Mouse (Mus musculus): Measurements from ENCODE around the gene Plpp3.

The Plpp3 gene

GRCm38 (mm10) chr4:105158651-105159530, 1.7 kb downstream of the Plpp3 start:
- DNase-seq (ENCODE audit: low read depth, low spot score), result no peak

GRCm38 (mm10) chr4:105159531-105159870, 2.4 kb downstream of the Plpp3 start:
- no peak for DNase-seq (ENCODE audit: low read depth, low spot score)

- DNase-seq (ENCODE audit: low read depth, low spot score), result no peak
Observed at GRCm38 (mm10) chr4:105160470-105160869, 3.3 kb downstream of the Plpp3 start.

GRCm38 (mm10) chr4:105162014-105162413, 4.9 kb downstream of the Plpp3 start:
- DNase-seq (ENCODE audit: low read depth, low spot score), result no peak

GRCm38 (mm10) chr4:105162676-105163075, 5.5 kb downstream of the Plpp3 start:
- no peak for DNase-seq (ENCODE audit: low read depth, low spot score)

- no peak for DNase-seq (ENCODE audit: low read depth, low spot score)
Observed at GRCm38 (mm10) chr4:105163981-105164411, 6.8 kb downstream of the Plpp3 start.

GRCm38 (mm10) chr4:105164952-105165351, 7.8 kb downstream of the Plpp3 start:
- no peak for DNase-seq (ENCODE audit: low read depth, low spot score)

GRCm38 (mm10) chr4:105169093-105169571, 12.0 kb downstream of the Plpp3 start:
- no peak for DNase-seq (ENCODE audit: low read depth, low spot score)

GRCm38 (mm10) chr4:105169826-105170810, 13.0 kb downstream of the Plpp3 start:
- no peak for DNase-seq (ENCODE audit: low read depth, low spot score)

- DNase-seq (ENCODE audit: low read depth, low spot score), result no peak
Observed at GRCm38 (mm10) chr4:105170811-105171401, 13.8 kb downstream of the Plpp3 start.

- no peak for DNase-seq (ENCODE audit: low read depth, low spot score)
Observed at GRCm38 (mm10) chr4:105171432-105171831, 14.3 kb downstream of the Plpp3 start.

- no peak for DNase-seq (ENCODE audit: low read depth, low spot score)
Observed at GRCm38 (mm10) chr4:105174778-105175177, 17.6 kb downstream of the Plpp3 start.

GRCm38 (mm10) chr4:105175255-105176035, 18.3 kb downstream of the Plpp3 start:
- no peak for DNase-seq (ENCODE audit: low read depth, low spot score)

- no peak for DNase-seq (ENCODE audit: low read depth, low spot score)
Observed at GRCm38 (mm10) chr4:105181014-105181658, 24.0 kb downstream of the Plpp3 start.

- no peak for DNase-seq (ENCODE audit: low read depth, low spot score)
Observed at GRCm38 (mm10) chr4:105181659-105182167, 24.6 kb downstream of the Plpp3 start.

- DNase-seq (ENCODE audit: low read depth, low spot score), result no peak
Observed at GRCm38 (mm10) chr4:105182249-105182648, 25.1 kb downstream of the Plpp3 start.

GRCm38 (mm10) chr4:105184490-105184889, 27.3 kb downstream of the Plpp3 start:
- DNase-seq (ENCODE audit: low read depth, low spot score), result no peak

- no peak for DNase-seq (ENCODE audit: low read depth, low spot score)
Observed at GRCm38 (mm10) chr4:105184924-105185323, 27.8 kb downstream of the Plpp3 start.

- no peak for DNase-seq (ENCODE audit: low read depth, low spot score)
Observed at GRCm38 (mm10) chr4:105186654-105187053, 29.5 kb downstream of the Plpp3 start.

GRCm38 (mm10) chr4:105187873-105188272, 30.7 kb downstream of the Plpp3 start:
- DNase-seq (ENCODE audit: low read depth, low spot score), result no peak

Measured in brain, embryonic 18.5 days (tissue).